Mouse (Mus musculus) right cerebral cortex, postnatal 14 days (tissue): ENCODE results near the gene Nktr.

Source experiments
- DNase-seq: peaks from one replicate; pipeline ENCODE4 v3.0.0; 2022

Gene Nktr

GRCm38 (mm10) chr9:121708506-121709486 lies 10.2 kb upstream of the Nktr start:
- DNase-seq, result no peak

- DNase-seq, result peak; percentile 99
Observed at GRCm38 (mm10) chr9:121709898-121710583, 8.9 kb upstream of the Nktr start, which contains the start of gene Ss18l2. Ss18l2 (plus strand) TSS chr9:121710329.

- peak; percentile 27 for DNase-seq
Observed at GRCm38 (mm10) chr9:121710584-121710975, 8.4 kb upstream of the Nktr start.

GRCm38 (mm10) chr9:121717048-121717447 lies 1.9 kb upstream of the Nktr start:
- no peak for DNase-seq

DNA sequence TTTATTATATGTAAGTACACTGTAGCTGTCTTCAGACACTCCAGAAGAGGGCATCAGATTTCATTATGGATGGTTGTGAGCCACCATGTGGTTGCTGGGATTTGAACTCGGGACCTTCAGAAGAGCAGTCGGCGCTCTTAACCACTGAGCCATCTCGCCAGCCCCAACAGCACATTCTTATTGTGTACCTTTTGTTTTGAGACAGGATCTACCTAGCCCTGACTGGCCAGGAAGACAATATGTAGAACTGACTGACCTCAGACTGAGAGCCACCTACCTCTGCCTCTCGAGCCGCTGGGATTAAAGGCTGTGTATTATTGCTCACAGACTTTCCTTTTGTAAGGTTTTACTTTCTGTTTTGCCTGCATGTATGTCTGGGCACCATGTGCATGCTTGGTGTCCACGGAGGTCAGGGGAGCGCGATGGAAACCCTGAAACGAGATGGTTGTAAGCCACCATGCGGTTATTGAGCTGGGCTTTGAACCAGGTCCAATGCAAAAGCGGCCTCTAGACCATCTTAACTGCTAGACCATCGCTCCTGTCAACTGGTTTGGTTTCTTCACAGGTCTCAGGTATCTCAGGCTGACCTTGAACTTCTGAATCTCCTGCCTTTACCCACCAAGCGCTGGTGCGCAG lies 781 bp upstream of the Nktr start:
- DNase-seq, result no peak

GRCm38 (mm10) chr9:121719347-121720331 lies 670 bp downstream of the Nktr start:
- DNase-seq, result peak; percentile 15

DNA sequence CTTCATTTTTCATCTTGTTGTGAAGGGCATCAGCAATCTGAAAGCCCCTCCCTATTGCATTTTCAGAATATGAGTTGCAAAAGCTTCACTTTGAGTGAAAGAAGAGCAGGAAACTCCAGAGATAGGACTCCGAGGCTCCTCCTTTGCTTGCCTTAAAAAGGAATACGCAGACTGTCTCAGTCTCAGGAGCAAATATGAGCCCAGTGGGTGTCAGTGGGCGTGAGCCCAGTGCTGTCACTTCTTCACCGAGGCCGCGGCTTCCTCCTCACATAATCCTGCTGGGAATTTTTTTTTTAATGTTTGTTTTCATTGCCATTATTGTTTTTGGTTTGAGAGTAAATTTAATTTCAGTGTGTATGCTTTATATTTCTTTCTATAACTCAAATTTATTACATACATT lies 21.5 kb downstream of the Nktr start:
- DNase-seq, result no peak

DNA sequence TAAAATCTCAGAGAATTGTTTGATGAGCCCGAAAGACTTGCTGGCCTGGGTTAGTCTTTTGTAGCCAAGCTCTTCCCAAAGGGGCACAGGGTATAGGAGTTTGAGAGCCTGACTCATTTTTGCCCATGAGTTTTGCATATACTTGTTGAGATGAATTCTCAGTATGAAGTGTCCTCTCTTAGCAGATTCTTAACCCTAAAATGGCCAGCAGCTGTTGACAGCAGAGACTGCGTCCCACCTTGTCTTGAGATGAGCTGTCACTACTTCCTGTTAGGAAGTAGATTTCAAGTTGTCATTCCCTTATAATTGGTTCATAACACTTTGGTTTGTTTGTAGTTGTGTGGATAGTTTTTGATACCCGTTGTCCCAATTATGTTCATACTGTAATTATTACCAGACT lies 22.2 kb downstream of the Nktr start:
- no peak for DNase-seq

- no peak for DNase-seq
Observed at GRCm38 (mm10) chr9:121744051-121744450, 25.1 kb downstream of the Nktr start.

DNA sequence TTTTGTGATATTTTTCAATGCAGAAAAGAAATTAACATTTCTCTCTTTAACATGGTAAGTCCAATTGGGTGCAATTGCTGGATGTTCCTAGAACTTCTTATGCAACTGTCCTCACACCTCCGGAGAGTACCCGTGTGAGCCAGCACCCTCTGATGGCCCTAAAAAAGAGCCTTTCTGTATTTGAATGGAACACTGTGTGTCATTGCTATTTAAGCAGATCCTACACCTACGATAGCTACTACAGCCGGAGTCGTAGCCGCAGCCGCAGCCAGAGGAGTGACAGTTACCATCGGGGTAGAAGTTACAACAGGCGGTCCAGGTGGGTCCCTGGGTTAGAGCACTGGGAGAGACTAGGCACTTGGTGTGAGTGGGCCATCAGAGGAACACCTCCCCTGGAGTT lies 33.8 kb downstream of the Nktr start:
- DNase-seq, result no peak

GRCm38 (mm10) chr9:121754624-121755023 lies 35.7 kb downstream of the Nktr start:
- no peak for DNase-seq

DNA sequence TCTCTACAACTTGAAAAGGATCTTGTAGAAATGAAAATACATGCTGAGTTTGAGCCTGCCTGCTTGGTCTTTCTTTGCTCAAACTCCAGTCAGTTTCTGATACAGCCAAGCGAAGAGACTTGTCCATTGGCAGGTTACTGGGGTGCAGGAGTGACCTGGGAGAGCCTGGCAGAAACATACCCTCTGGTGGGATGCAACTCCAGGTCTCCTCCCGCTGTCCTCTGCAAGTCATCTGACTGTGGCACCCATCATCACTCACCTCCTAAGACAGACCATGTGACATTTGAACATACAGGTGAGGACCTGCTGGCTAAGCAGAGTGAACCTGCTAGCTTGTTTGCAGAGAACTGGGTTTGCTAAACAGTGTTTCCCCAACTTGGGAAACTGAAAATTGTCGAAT lies 37.8 kb downstream of the Nktr start:
- no peak for DNase-seq

GRCm38 (mm10) chr9:121757432-121757831 lies 38.5 kb downstream of the Nktr start:
- no peak for DNase-seq

- no peak for DNase-seq
Observed at GRCm38 (mm10) chr9:121757835-121758814, 39.2 kb downstream of the Nktr start.

DNA sequence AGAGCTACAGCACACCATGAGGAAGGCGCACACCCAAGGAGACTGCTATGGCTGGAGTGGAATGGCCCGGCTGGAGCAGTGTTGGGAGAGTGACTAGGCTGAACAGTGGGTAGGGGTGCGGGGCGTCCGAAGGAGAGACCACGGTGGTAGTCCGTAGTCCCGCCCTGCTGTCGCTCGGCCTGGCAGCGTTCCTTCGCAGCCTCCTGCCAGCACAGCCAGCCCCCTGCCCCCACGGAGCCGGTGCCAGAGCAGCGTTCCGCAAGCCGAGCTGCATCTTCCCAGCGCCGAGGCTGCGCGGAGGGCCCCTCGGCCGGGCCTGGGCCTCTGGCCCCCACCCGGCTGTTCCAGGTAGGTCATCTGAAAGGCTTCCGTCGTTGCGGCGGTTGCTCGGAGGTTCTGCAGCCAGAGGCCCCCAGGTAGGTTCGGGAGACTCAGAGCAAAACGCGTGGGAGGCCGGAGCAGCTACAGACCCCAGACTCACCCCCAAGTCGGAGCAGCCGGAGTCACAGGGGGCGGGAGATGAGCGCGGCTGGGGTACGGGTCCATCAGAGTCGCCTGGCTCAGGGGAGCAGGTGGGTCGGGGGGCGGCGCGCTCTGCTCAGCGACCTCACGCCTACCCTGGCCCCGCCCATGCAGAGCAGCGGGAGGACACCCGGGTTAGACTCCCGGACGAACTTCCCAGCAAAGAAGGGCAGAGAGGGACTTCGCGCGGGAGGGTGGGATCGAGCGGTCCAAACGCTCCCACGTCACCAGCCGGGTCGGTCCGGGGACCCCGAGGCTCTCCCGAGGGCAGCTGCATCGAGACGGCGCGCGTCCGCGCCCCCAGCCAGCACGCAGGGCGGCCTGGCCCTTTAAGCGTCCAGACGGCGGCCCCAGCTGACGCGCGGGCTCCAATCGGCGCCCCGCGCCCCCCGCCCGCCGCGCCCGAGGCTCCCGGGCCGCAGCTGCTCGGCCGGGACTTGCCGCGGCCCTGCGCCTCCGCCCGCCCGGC lies 40.4 kb downstream of the Nktr start, which contains the start of gene Zfp651:
TSS of gene Zfp651 (plus strand) at position 240 of the 991 bp plus-strand sequence.
- DNase-seq, result peak; percentile 80

- peak; percentile 62 for DNase-seq
Observed at GRCm38 (mm10) chr9:121760271-121761090, 41.5 kb downstream of the Nktr start.

- no peak for DNase-seq
Observed at GRCm38 (mm10) chr9:121761091-121761665, 42.2 kb downstream of the Nktr start.

- no peak for DNase-seq
Observed at GRCm38 (mm10) chr9:121761787-121762186, 42.8 kb downstream of the Nktr start.
